Mouse (Mus musculus): ENCODE data around the gene Olfr470.
"Not testable (repeated sequence)": the region's sequence is repeated elsewhere in the genome, so short reads cannot be mapped to it uniquely, and the experiment has no call there.

The Olfr470 gene

DNA sequence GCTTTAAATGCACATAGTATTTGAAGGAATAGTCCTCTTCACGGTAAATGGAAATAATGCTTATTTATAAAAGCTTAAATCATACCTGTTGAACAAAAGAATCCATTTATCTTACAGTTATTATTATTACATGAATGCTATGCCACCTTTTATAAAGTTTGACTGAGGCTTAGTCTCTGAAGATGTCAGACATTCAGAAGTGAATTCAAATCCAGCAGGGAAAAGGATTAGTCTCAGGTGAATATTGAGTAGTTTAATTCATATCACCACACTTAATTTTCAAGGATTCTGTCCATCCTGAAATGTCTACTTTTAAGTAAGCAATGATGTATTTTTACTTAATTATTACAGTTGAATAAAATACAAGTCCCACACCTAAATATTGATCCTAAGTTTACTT, at the start of gene Olfr470:
Gene Olfr470 (minus strand): TSS at position 101 of the 400 bp plus-strand sequence.
- DNase-seq (ENCODE audit: low spot score in 2 of 2) = not testable (repeated sequence)

DNA sequence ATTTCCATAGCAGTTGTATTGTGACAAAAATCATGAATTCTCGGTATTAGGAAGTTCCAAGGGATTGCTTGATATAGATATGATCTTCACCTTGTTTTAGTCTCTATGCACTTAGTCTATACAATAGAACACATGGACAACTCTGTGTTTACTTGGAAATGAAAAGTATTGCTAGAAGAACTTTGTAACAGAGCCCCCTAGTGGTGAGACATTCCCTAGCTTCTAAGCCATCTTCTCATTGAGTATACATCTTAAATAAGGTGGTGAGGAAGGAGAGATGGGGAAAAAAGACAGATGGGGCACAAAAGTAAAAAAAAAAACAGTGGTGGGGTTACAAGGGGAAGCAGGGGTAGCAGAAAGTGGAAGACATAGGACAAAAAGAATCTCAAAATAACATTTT, 5.6 kb downstream of the Olfr470 start:
- DNase-seq (ENCODE audit: low spot score in 2 of 2) = no peak

DNA sequence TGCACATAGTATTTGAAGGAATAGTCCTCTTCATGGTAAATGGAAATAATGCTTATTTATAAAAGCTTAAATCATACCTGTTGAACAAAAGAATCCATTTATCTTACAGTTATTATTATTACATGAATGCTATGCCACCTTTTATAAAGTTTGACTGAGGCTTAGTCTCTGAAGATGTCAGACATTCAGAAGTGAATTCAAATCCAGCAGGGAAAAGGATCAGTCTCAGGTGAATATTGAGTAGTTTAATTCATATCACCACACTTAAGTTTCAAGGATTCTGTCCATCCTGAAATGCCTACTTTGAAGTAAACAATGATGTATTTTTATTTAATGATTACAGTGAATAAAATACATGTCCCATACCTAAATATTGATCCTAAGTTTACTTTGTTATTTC, 21.8 kb downstream of the Olfr470 start, which contains the start of gene Olfr469:
Gene Olfr469 (minus strand): TSS at position 101 of the 400 bp plus-strand sequence.
- DNase-seq (ENCODE audit: low spot score in 2 of 2) = not testable (repeated sequence)

DNA sequence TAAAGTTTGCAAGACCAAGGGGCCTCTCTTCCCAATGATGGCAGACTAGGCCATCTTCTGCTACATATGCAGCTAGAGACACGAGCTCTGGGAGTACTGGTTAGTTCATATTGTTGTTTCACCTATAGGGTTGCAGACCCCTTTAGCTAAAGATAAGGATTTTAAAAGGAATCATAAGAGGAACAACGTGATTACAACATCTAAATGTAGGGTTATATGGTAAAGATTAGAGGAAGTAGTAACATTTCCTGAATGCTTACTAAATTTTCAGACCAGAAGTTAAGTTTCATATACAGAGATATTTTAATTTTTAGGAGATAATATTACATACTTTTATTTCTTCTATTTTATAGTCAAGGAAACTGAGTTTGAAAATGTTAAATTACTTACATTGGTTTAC, 23.4 kb downstream of the Olfr470 start:
- not testable (repeated sequence) for DNase-seq (ENCODE audit: low spot score in 2 of 2)

DNA sequence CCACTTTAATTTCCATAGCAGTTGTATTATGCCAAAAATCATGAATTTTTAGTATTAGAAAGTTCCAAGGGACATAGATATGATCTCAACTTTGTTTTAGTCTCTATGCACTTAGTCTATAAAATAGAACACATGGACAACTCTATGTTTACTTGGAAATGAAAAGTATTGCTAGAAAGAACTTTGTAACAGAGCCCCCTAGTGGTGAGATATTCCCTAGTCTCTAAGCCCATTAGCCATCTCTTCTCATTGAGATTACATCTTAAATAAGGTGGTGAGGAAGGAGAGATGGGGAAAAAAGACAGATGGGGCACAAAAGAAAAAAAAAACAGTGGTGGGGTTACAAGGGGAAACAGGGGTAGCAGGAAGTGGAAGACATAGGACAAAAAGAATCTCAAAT, 27.8 kb downstream of the Olfr470 start:
- DNase-seq (ENCODE audit: low spot score in 2 of 2) = no peak

DNA sequence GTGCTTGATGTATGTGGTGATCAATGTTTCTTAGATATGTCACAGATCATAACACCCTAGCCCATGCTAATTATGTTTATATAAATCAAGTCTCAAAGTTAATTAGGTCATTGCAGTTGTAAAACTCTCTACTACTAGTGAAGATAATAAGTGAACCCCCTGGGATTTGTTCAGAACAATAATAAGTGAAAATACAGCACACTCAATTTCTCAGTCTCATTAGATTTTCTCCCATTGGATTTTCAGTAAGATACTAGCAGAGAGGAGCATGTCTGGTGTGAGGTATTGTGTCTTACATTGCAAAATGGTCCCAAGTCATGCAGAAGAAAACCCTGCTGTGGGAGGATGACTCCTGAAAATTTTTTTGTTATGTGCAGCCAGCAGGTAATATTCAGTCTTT, 35.3 kb downstream of the Olfr470 start, which contains the start of gene Olfr467:
Gene Olfr467 (plus strand): TSS at position 301 of the 400 bp plus-strand sequence.
- DNase-seq (ENCODE audit: low spot score in 2 of 2) = no peak

DNA sequence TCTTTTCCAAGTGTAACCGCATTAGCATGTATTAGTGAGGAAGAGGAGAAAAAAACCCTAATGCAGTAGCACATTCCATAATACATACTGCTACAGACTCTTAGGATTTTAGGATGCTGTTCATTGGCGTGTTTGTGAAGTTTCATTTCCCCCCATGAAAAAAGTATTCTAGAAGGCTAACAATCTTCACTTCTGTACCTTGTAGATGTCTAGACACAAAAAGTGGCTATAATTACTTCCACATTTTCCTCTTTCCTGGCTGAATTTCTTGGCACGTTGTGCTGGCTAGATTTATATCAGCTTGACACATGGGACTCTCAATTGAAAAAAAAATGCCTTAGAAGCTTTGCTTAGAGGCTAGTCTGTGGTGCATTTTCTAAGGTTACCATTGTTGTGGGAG, 45.2 kb downstream of the Olfr470 start:
- no peak for DNase-seq (ENCODE audit: low spot score in 2 of 2)

DNA sequence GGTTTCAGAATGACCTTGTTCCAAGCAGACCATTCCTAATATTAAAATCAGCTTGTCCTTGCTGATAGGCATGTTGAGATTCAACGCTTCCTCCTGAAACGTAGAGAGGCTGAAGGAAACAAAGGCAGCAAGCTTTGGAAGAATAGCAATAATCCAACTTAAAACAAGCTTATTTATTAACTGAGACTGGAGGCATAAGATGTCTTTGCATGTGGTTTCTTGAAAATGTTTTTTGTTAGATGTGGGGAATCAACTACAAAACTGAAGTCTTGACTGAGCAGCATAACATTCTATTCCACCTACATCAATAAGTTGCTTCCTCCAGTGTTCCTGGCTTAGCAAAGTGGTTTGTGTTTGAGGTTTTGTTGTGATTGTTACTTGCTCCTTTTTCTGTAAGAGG, 46.2 kb downstream of the Olfr470 start, which contains the start of gene Ovch2:
Gene Ovch2 (minus strand): TSS at position 101 of the 400 bp plus-strand sequence.
- no peak for DNase-seq (ENCODE audit: low spot score in 2 of 2)

DNA sequence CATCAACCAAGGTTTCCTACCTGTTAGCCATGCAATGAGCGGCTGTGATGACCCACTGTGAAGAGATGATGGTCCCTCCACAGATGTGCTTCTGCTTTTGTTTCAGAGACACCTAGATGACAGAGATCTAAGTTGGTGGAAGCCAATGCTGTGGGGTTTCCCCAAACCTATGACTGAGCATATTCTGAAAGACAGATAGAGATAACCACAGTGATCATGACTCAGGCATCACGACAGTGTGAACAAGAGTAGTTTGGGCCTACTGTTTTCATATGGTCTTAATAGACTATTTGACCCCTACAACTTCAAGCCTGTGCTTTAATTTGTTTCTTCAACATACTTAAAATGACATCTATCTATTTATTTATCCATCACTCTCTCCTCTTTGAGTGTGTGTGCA, 50.8 kb downstream of the Olfr470 start:
- no peak for DNase-seq (ENCODE audit: low spot score in 2 of 2)
